Mouse (Mus musculus) liver, postnatal 0 days (tissue): Measurements from ENCODE around the gene Spag7.

Experiments
- CTCF ChIP-seq: sonication (generic); IDR thresholded peaks from 2 replicates; pipeline ENCODE4 v1.5.1; 2016; ENCODE audit warnings: antibody characterized with exemption, low read depth
- EP300 ChIP-seq: IDR thresholded peaks from 2 replicates; pipeline ENCODE4 v1.6.1; 2016; ENCODE audit warnings: antibody characterized with exemption, low read depth, mild to moderate bottlenecking

GRCm38 (mm10) chr11:70681170-70681569 is 12.0 kb upstream of the Spag7 start:
- TF ChIP-seq CTCF (no peak), EP300 (no peak)
